Mouse (Mus musculus): ENCODE measurements around the gene Pgam5. TPM values are rescaled to one million over a fixed set of nuclear protein-coding genes. Genes with fewer than 3 reads are reported as not detected.

Pgam5 gene
- 49.8 and 52.4 TPM in 2 replicates for polyA plus RNA-seq (2012; rRNA removed)

DNA sequence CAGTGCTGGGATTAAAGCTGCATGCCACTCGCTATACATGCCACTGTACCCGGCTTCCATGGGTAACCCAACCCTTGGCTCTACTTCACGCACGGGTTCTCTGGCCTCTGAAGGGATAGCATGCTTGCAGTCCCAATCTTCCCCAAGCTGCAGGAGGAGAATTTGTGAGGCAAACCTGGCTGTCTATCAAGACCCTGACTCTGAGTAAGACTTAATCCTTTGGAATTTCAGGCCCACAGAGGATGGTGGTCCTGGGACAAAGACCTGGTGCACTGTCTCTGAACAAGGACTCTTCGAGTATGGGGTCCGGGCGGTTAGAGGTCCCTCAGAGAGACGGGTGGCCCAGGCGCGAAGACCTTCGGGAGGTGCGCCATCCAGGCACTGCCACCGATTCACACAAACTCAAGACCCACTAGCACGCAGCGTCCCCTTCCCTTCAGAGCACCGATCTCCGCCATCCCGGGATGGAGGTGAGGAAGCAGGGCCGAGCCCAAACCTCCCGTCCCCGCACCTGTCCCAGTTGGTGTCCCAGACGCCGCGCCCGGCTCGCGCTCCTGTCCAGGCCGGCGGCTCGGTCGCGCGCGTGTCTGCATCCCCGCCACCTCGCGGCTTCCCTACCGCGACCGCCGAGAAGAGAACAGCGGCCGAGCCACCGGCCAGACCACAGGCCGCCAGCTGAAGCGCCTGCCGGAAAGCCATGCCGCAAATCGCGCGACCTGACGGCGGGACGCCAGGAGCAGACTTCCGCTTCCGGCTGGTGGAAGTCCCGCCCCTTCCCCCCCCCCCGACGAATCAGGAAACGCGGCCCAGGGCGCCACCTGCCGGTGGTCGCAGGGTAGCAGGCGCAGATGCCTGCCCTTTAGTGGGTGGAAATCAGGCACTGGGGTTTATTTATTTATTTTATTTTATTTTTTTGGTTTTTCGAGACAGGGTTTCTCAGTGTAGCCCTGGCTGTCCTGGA is at the start of gene Pgam5:
Gene Pgam5, minus strand, starts transcription at position 773 of the 961 bp plus-strand sequence.

DNA sequence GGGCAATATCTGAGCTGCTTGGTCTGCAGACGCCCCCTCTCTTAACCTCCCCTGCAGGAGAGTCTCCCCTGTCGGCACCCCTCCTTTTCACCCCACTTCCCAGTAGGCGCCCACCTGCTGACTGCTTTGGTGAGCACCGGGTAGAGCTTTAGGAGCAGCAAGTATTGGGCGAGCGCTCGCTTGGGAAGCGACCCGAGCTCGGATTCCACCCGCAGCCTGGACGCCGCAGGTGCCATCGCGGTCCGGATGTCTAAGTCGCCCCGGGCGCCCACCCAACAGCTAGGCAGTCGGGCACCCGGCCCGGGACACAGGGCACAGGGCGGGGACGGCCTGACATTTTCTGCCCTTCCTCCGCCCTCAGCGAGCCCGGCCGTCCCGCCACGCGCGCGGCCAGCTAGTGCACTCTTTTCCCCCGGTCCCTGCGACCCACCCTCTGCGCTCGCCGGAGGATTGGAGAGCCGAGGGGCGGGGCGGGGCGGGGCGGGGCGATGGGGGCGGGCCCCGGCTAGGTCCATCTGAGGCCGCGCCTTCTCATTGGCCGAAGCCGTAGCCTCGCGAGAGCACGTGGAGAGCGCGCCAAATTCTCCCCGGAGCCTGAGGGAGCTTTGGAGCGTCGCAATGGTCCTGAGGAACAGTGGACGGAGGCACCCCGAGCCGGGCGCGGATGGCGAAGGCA is 16.2 kb upstream of the Pgam5 start, which contains the start of the genes Pxmp2 and Pole:
Gene Pxmp2, minus strand, starts transcription at position 417 of the 676 bp plus-strand sequence.
Gene Pole, plus strand, starts transcription at position 537 of the 676 bp plus-strand sequence.

DNA sequence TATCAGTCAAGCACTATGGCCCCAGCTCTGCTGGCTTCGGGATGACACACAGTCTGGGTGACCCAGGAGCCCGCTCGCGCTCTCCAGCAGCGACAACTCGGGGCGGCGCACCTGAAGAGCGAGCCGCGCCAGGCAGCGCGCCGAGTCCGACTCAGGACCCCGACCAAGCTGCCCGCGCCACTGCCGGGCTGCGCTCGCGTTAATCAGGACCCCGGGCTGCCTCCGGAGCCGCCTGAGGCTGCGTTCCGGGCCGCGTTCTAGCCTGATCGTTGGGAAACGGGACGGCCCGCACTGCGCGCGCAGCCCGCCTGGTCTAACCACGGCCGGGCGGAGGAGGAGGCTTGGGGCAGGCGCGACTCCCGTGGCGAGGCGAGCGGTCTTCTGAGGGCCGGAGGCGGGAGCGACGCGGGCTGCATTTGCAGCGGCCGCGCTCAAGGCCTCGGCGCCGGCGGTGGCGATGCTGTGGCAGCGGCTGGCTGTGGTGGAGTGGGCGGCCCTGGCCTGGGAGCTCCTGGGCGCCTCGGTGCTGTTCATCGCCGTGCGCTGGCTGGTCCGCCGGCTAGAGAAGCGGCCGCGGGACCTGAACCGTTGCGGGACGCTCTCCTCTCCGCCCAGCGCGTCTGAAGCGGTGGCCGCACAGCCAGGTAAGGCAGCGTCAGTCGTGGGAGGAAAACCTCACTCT is 38.8 kb downstream of the Pgam5 start, which contains the start of gene Ankle2:
Gene Ankle2, plus strand, starts transcription at position 225 of the 682 bp plus-strand sequence.

Other genes with a start within 250 kb of the Pgam5 start
- 1.6 and 2.9 TPM in 2 replicates for gene Gm17655, start 197.4 kb downstream of the Pgam5 start, polyA plus RNA-seq (2012; rRNA removed)
- 0.55 and 0.56 TPM in 2 replicates for gene Gm35315, start 175.5 kb downstream of the Pgam5 start, polyA plus RNA-seq (2012; rRNA removed)
- gene Plcxd1, start 169.9 kb downstream of the Pgam5 start, polyA plus RNA-seq (2012; rRNA removed), result 2.0 and 2.3 TPM in 2 replicates
- gene Gtpbp6, start 161.7 kb downstream of the Pgam5 start, polyA plus RNA-seq (2012; rRNA removed), result 216 and 218 TPM in 2 replicates
- gene Zfp605, start 159.8 kb downstream of the Pgam5 start, polyA plus RNA-seq (2012; rRNA removed), result 8.3 and 9.7 TPM in 2 replicates
- gene Chfr, start 134.1 kb downstream of the Pgam5 start, polyA plus RNA-seq (2012; rRNA removed), result 117 and 126 TPM in 2 replicates
- gene Golga3, start 93.2 kb downstream of the Pgam5 start, polyA plus RNA-seq (2012; rRNA removed), result 18.0 and 18.4 TPM in 2 replicates
- gene Ankle2, start 38.9 kb downstream of the Pgam5 start, polyA plus RNA-seq (2012; rRNA removed), result 19.8 and 20.2 TPM in 2 replicates
- 5.2 and 5.3 TPM in 2 replicates for gene Pxmp2, start 16.3 kb upstream of the Pgam5 start, polyA plus RNA-seq (2012; rRNA removed)
- 20.0 and 22.1 TPM in 2 replicates for gene Pole, start 16.4 kb upstream of the Pgam5 start, polyA plus RNA-seq (2012; rRNA removed)
- 7.5 and 8.5 TPM in 2 replicates for gene P2rx2, start 73.3 kb upstream of the Pgam5 start, polyA plus RNA-seq (2012; rRNA removed)
- not detected in 2 replicates for gene Lrcol1, start 74.8 kb upstream of the Pgam5 start, polyA plus RNA-seq (2012; rRNA removed)
- 60.7 and 66.7 TPM in 2 replicates for gene Fbrsl1, start 178.6 kb upstream of the Pgam5 start, polyA plus RNA-seq (2012; rRNA removed)

Measured in central nervous system, embryonic 14 days (tissue).